Comparison of ENCODE assay signal across 25 mouse cellular contexts in genomic region chr17:57339298-57339697, GRCm38 (mm10). TPM values are rescaled to one million over a fixed set of nuclear protein-coding genes. Genes with fewer than 3 reads are reported as not detected.
A peak's percentile ranks its signal among the peaks of the same experiment; 100 is the strongest.
DNase-seq lines count a peak whose midpoint lies in the region; ATAC-seq and TF ChIP-seq lines count a peak whose summit lies in the region.
"Had no signal": no experiment of that assay in that cellular context is flagged by ENCODE, and none has a peak within 500 bp of the region (broad histone marks: within the 10 kb centered on the region; RNA-seq: fewer than 3 reads in every experiment).

No protein-coding gene starts in this region.

- H3K27me3 ChIP-seq in midbrain, embryonic 11.5 days (ENCODE audit: control insufficient read depth, insufficient read depth, low read length), result no peaks in the 10 kb centered on the region
- no peaks in the 10 kb centered on the region for H3K27me3 ChIP-seq in midbrain, embryonic 16.5 days (ENCODE audit: control insufficient read depth, insufficient read depth, low read depth, low read length)
- no peaks in the 10 kb centered on the region for H3K27me3 ChIP-seq in heart, adult 2 months (ENCODE audit: control insufficient read depth, insufficient read depth, low read length)
- no peaks in the 10 kb centered on the region; the same call in 1 of the 2 replicates for H3K27me3 ChIP-seq in kidney, embryonic 15.5 days
- H3K27me3 ChIP-seq: embryonic facial prominence, embryonic 15.5 days; hindbrain, embryonic 12.5 days had no signal

- TF ChIP-seq EP300 in heart, adult 2 months (IDR thresholded peaks at IDR 0.05; ENCODE audit: insufficient read depth, low read depth, low read length), result no peak

- no peaks in the 10 kb centered on the region for H3K79me2 ChIP-seq in heart, adult 2 months (replicated peaks; ENCODE audit: control insufficient read depth, insufficient read depth, low read length)

- 79% methylated on average over 9 of the region's 9 CpGs for WGBS in midbrain, embryonic 11.5 days
- 84% methylated on average over 9 of the region's 9 CpGs for WGBS in midbrain, embryonic 16.5 days
- WGBS in heart, adult 2 months, result 63% methylated on average over 9 of the region's 9 CpGs
- WGBS in kidney, embryonic 15.5 days, result 70% methylated on average over 9 of the region's 9 CpGs

- ATAC-seq in midbrain, embryonic 11.5 days (ENCODE audit: low FRiP score), result no peak
- no peak for ATAC-seq in midbrain, embryonic 16.5 days
- no peak for ATAC-seq in kidney, embryonic 15.5 days (replicated peaks; ENCODE audit: low FRiP score)
- ATAC-seq: activated CD4-positive, CD25-positive, alpha-beta regulatory T cell, adult 4 months; forebrain, embryonic 14.5 days; hindbrain, embryonic 16.5 days; Patski had no signal

- no peak for TF ChIP-seq CTCF in heart, adult 2 months (IDR thresholded peaks at IDR 0.05)

- H3K36me3 ChIP-seq in midbrain, embryonic 11.5 days (ENCODE audit: control insufficient read depth, insufficient read depth, low read length), result no peaks in the 10 kb centered on the region
- H3K36me3 ChIP-seq in midbrain, embryonic 16.5 days (ENCODE audit: control insufficient read depth, insufficient read depth, low read length), result no peaks in the 10 kb centered on the region
- no peaks in the 10 kb centered on the region for H3K36me3 ChIP-seq in heart, adult 2 months (ENCODE audit: control insufficient read depth, insufficient read depth, low read length)
- no peaks in the 10 kb centered on the region for H3K36me3 ChIP-seq in kidney, embryonic 15.5 days
- H3K36me3 ChIP-seq: embryonic facial prominence, embryonic 15.5 days; forebrain, embryonic 10.5 days; heart, embryonic 10.5 days; hindbrain, embryonic 12.5 days had no signal

- no peak for TF ChIP-seq POLR2A in heart, adult 2 months (IDR thresholded peaks at IDR 0.05; ENCODE audit: insufficient read depth, low read depth, low read length)

- intact Hi-C loops in heart, adult 2 months (cut with DNase I), result loop anchor here (10.0 kb wide), 1 partner anchor 534 kb away; no protein-coding TSS in a partner anchor

- H3K4me2 ChIP-seq in midbrain, embryonic 11.5 days, result no peak overlapping the region
- no peak overlapping the region for H3K4me2 ChIP-seq in midbrain, embryonic 16.5 days (ENCODE audit: low read length)
- H3K4me2 ChIP-seq in kidney, embryonic 15.5 days, result no peak overlapping the region
- H3K4me2 ChIP-seq: embryonic facial prominence, embryonic 15.5 days; hindbrain, embryonic 12.5 days had no signal

- no peak overlapping the region for H3K4me3 ChIP-seq in midbrain, embryonic 11.5 days (ENCODE audit: low read depth, low read length)
- H3K4me3 ChIP-seq in midbrain, embryonic 16.5 days (ENCODE audit: low read depth, low read length), result no peak overlapping the region
- H3K4me3 ChIP-seq in brown adipose tissue, adult 24 weeks (ENCODE audit: insufficient read depth, low read depth, low read length), result no peak overlapping the region
- H3K4me3 ChIP-seq in heart, adult 2 months, result no peak overlapping the region
- H3K4me3 ChIP-seq in kidney, embryonic 15.5 days (replicated peaks), result no peak overlapping the region
- H3K4me3 ChIP-seq: embryonic facial prominence, embryonic 15.5 days; erythroblast, embryonic 14.5 days; forebrain, embryonic 10.5 days; heart, embryonic 10.5 days; hindbrain, embryonic 12.5 days had no signal

- H3K27ac ChIP-seq in midbrain, embryonic 11.5 days (ENCODE audit: low read depth, low read length), result no peak overlapping the region
- no peak overlapping the region for H3K27ac ChIP-seq in midbrain, embryonic 16.5 days (ENCODE audit: low read length)
- H3K27ac ChIP-seq in brown adipose tissue, adult 24 weeks (replicated peaks; ENCODE audit: low read depth, low read length), result peak overlapping the region; percentile 86
- H3K27ac ChIP-seq in heart, adult 2 months, result no peak overlapping the region
- no peak overlapping the region for H3K27ac ChIP-seq in kidney, embryonic 15.5 days
- H3K27ac ChIP-seq: embryonic facial prominence, embryonic 15.5 days; forebrain, embryonic 10.5 days; heart, embryonic 10.5 days; hindbrain, embryonic 12.5 days had no signal

- DNase-seq in heart, adult 11 months, result peak; percentile 80
- DNase-seq in heart, adult 18-20 months, result no peak
- DNase-seq in midbrain, embryonic 11.5 days (ENCODE audit: low spot score, missing footprints), result peak; percentile 47
- no peak for DNase-seq in heart, adult 2 months
- DNase-seq: adrenal gland, postnatal 14 days; cerebellum, adult 11 months; cerebellum, adult 8-10 months; cerebellum, postnatal 14 days; embryo, embryonic 11 days; gastrocnemius, postnatal 14 days; heart, postnatal 10 days; heart, postnatal 4 days had no signal

- no peak overlapping the region for H3K9ac ChIP-seq in midbrain, embryonic 11.5 days (ENCODE audit: low read length)
- H3K9ac ChIP-seq in midbrain, embryonic 16.5 days (ENCODE audit: low read depth, low read length), result no peak overlapping the region
- H3K9ac ChIP-seq in heart, adult 2 months (ENCODE audit: low read depth, low read length), result no peak overlapping the region
- no peak overlapping the region for H3K9ac ChIP-seq in kidney, embryonic 15.5 days
- H3K9ac ChIP-seq: embryonic facial prominence, embryonic 15.5 days; hindbrain, embryonic 12.5 days had no signal

- H3K9me3 ChIP-seq in midbrain, embryonic 11.5 days (ENCODE audit: control insufficient read depth, low read length), result no peaks in the 10 kb centered on the region
- H3K9me3 ChIP-seq in midbrain, embryonic 16.5 days (replicated peaks; ENCODE audit: control insufficient read depth, low read length, poor library complexity, severe bottlenecking), result no peaks in the 10 kb centered on the region
- H3K9me3 ChIP-seq in kidney, embryonic 15.5 days (replicated peaks), result no peaks in the 10 kb centered on the region; the same call in 1 of the 2 replicates
- H3K9me3 ChIP-seq: embryonic facial prominence, embryonic 15.5 days; heart, embryonic 10.5 days had no signal

- H3K4me1 ChIP-seq in midbrain, embryonic 11.5 days (ENCODE audit: control insufficient read depth, insufficient read depth, low read length), result no peaks in the 10 kb centered on the region; the same call in 1 of the 2 replicates
- no peaks in the 10 kb centered on the region for H3K4me1 ChIP-seq in midbrain, embryonic 16.5 days (ENCODE audit: control insufficient read depth, insufficient read depth, low read length)
- no peaks in the 10 kb centered on the region for H3K4me1 ChIP-seq in brown adipose tissue, adult 24 weeks (ENCODE audit: control insufficient read depth, insufficient read depth, insufficient read length, low read length)
- no peaks in the 10 kb centered on the region for H3K4me1 ChIP-seq in heart, adult 2 months (ENCODE audit: control insufficient read depth, insufficient read depth, low read length)
- H3K4me1 ChIP-seq in kidney, embryonic 15.5 days, result 0 out of 2 replicates have a peak, but pooled peaks cover 3% of the 10 kb centered on the region
- H3K4me1 ChIP-seq: embryonic facial prominence, embryonic 15.5 days; forebrain, embryonic 10.5 days; heart, embryonic 10.5 days; hindbrain, embryonic 12.5 days had no signal

RNA-seq across cellular contexts. Expression of gene Adgre1, which starts 19.2 kb away (rescaled TPM):
- total RNA-seq in heart, adult 18-20 months (2021), result 10 to 100 TPM in 1 of 2 experiments, 1 to 10 TPM in 1; 5.9 to 10.0 TPM
- polyA plus RNA-seq in midbrain, embryonic 11.5 days (2014; fragmentation: Nextera tagmentation; extraction: Ambion mirVana), result 3.4 and 4.4 TPM in 2 replicates
- polyA plus RNA-seq in midbrain, embryonic 16.5 days (2015; fragmentation: Nextera tagmentation; extraction: Ambion mirVana), result 3.3 and 3.5 TPM in 2 replicates
- polyA plus RNA-seq in brown adipose tissue, adult 24 weeks (2012; ENCODE audit: insufficient read depth, insufficient read length, missing spikeins), result 8.2 and 12.4 TPM in 2 replicates
- 10 to 100 TPM in 1 of 2 experiments, 1 to 10 TPM in 1; 8.6 to 12.6 TPM for total RNA-seq in heart, adult 2 months (2021)
- polyA plus RNA-seq in heart, adult 2 months (2012; rRNA removed), result 7.9 and 11.0 TPM in 2 replicates
- polyA plus RNA-seq in kidney, embryonic 15.5 days (2015; fragmentation: Nextera tagmentation; extraction: Ambion mirVana), result 4.3 and 4.6 TPM in 2 replicates
- polyA plus RNA-seq: C2C12, Patski had no signal

Comparison
In these comparisons a context has a peak if more than half of its experiments do, and no peak if none do; other contexts are left out.
1. DNase-seq: peak in heart, adult 11 months (single experiment) and midbrain, embryonic 11.5 days (single experiment); none in heart, adult 18-20 months (0 of 2) and heart, adult 2 months (0 of 2).